Mouse (Mus musculus) thymus, adult 18-20 months (tissue): ENCODE results near the gene Gas7.

ENCODE experiments used
- DNase-seq, 2 experiments: peaks; one replicate each; pipeline ENCODE4 v3.0.0; 2022; ENCODE audit warnings: mixed read lengths in 2 of 2

The Gas7 gene

GRCm38 (mm10) chr11:67496796-67497195 lies 41.6 kb downstream of the Gas7 start:
- DNase-seq, result no peak

GRCm38 (mm10) chr11:67500115-67500514 lies 44.9 kb downstream of the Gas7 start:
- DNase-seq, result no peak

- DNase-seq, result no peak
These were observed 46.4 kb downstream of the Gas7 start for GRCm38 (mm10) chr11:67501468-67502244.

- no peak for DNase-seq
These were observed 54.1 kb downstream of the Gas7 start for GRCm38 (mm10) chr11:67509219-67509876.

- DNase-seq, result no peak
These were observed 55.6 kb downstream of the Gas7 start for GRCm38 (mm10) chr11:67510831-67511230.

GRCm38 (mm10) chr11:67513001-67513400 lies 57.8 kb downstream of the Gas7 start:
- DNase-seq, result no peak

GRCm38 (mm10) chr11:67514401-67514800 lies 59.2 kb downstream of the Gas7 start:
- DNase-seq, result no peak

GRCm38 (mm10) chr11:67515020-67515911 lies 60.0 kb downstream of the Gas7 start:
- no peak for DNase-seq

- no peak for DNase-seq
These were observed 60.7 kb downstream of the Gas7 start for GRCm38 (mm10) chr11:67515912-67516305.

GRCm38 (mm10) chr11:67517748-67518147 lies 62.5 kb downstream of the Gas7 start:
- no peak for DNase-seq

- no peak for DNase-seq
These were observed 63.7 kb downstream of the Gas7 start for GRCm38 (mm10) chr11:67518985-67519384.

GRCm38 (mm10) chr11:67522671-67523070 lies 67.4 kb downstream of the Gas7 start:
- no peak for DNase-seq

- no peak for DNase-seq
These were observed 68.6 kb downstream of the Gas7 start for GRCm38 (mm10) chr11:67523806-67524205.

- DNase-seq, result no peak
These were observed 69.5 kb downstream of the Gas7 start for GRCm38 (mm10) chr11:67524731-67525130.

- DNase-seq, result no peak
These were observed 70.6 kb downstream of the Gas7 start for GRCm38 (mm10) chr11:67525841-67526240.

GRCm38 (mm10) chr11:67526621-67527545 lies 71.6 kb downstream of the Gas7 start:
- DNase-seq, result peak in 1 of 2 experiments; percentile 6

- DNase-seq, result no peak
These were observed 76.0 kb downstream of the Gas7 start for GRCm38 (mm10) chr11:67531286-67531685.

GRCm38 (mm10) chr11:67531926-67532565 lies 76.8 kb downstream of the Gas7 start:
- DNase-seq, result no peak

- no peak for DNase-seq
These were observed 77.5 kb downstream of the Gas7 start for GRCm38 (mm10) chr11:67532728-67533127.

- DNase-seq, result no peak
These were observed 77.9 kb downstream of the Gas7 start for GRCm38 (mm10) chr11:67533151-67533550.

- no peak for DNase-seq
These were observed 80.5 kb downstream of the Gas7 start for GRCm38 (mm10) chr11:67535703-67536102.

- DNase-seq, result no peak
These were observed 81.2 kb downstream of the Gas7 start for GRCm38 (mm10) chr11:67536413-67536812.
